Mouse (Mus musculus): ENCODE measurements around the gene Gm11733.

Gene Gm11733

DNA sequence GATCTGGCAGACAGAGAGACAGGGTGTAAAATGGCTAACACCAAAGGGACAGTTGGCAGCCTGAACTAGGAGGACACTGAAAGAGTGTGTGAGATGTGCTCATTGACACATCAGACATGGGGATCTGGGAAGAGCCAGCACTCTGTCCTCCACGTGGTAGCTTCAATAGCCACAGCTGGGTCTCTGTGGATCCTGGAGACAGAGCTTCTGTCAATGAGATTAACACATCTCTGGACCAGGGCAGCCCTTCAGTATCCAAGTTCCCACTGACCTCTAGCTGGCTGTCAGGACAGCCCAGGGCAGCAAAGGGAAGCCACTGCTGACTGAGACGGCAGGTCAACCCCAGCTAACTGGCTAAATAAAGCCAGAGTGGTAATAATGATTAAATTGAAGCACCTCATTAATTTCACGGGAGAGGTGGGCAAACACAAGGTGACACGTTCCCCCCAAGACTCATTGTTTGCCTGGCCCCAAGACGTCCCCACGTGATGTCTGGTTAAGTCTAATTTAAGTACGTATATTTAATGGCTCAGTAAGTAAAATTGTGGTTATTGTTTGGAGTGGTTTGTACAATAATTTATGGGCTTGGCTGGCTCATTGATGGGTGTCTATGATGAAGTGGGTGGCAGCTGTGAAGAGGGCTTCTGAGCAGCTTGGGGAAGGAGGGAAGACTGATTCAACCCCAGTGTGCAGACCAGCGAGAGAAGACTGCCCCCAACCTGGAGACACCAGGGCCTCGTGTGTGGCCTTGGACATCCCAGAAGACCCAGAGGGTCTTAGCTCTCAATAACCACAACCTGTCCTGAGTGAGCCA, 51.5 kb downstream of the Gm11733 start:
- DNase-seq (ENCODE audit: inconsistent ontology term): no peak

DNA sequence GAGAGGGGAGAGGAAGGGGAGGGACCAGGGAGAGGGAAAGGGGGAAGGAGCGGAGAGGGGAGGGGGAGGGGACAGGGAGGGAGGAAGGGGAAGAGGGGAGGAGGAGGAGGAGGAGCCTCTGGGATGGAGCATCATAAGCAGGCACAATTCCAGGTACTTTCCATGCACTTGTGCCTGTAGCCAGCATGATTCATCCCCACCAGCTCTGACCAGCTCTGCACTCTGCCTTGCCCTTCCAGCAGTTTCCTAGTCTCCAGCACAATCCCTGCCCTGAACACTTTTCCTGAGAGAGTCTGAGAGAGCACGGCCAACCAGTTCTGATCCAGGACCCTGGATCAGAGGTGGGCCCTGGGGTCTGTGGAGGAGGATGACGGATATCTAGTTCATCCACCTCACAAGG, 52.4 kb downstream of the Gm11733 start:
- peak; percentile 81 for DNase-seq (ENCODE audit: inconsistent ontology term)

All from Muller cell, postnatal 12 days (primary cell).